ENCODE assay signal across 8 mouse cellular contexts in the genomic region with DNA sequence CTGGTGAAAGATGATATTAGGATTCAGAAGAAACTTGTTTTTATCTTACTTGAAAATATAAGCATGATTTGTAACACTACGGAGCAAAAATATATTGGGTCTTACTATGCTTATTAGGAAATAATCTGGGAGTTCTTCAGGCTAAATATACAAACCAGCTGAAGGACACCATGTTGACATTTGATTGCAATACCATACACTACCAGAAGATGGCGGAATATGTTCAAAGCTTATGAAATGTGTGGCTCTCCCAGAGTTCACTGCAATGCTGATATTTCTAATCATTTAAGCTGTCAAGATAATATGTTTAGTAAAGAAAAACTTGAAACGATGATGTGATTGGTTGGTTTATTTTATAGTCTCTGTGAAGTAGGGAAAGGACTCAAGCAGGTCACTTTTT.
DNase-seq lines count a peak whose midpoint lies in the region; TF ChIP-seq lines count a peak whose summit lies in the region.

No protein-coding gene starts in this region.

- H3K36me3 ChIP-seq in kidney, adult 2 months (ENCODE audit: control insufficient read depth, insufficient read depth, low read length) = no peaks in the 10 kb centered on the region

- H3K27ac ChIP-seq in kidney, adult 2 months (ENCODE audit: insufficient read depth, low read depth, low read length) = no peak overlapping the region

- H3K4me1 ChIP-seq in kidney, adult 2 months (ENCODE audit: control insufficient read depth, insufficient read depth, low read length) = no peaks in the 10 kb centered on the region

- no peak overlapping the region for H3K4me3 ChIP-seq in kidney, adult 2 months (ENCODE audit: insufficient read depth, low read depth, low read length)

- peak; percentile 49 for DNase-seq in kidney, adult 2 months
- no peak for DNase-seq in kidney, postnatal 4 days
- DNase-seq in thymus, postnatal 14 days = peak; percentile 16
- DNase-seq in thymus, adult 18-20 months = no peak
- peak; percentile 60 for DNase-seq in embryo, embryonic 11 days
- DNase-seq in telencephalon, adult 2 months (ENCODE audit: low read depth, low spot score) = peak; percentile 18
- no peak for DNase-seq in spleen, postnatal 14 days (ENCODE audit: low spot score in 2 of 2)
- no peak for DNase-seq in kidney, postnatal 25 days

- 8% methylated on average over 3 of the region's 3 CpGs for whole genome bisulfite sequencing in kidney, adult 2 months

- TF ChIP-seq CTCF in kidney, adult 2 months (conservative IDR thresholded peaks at IDR 0.05; ENCODE audit: insufficient read depth, insufficient read length, low read depth, low read length) = peak; percentile 27

- no peaks in the 10 kb centered on the region for H3K27me3 ChIP-seq in kidney, adult 2 months (replicated peaks; ENCODE audit: control insufficient read depth, insufficient read depth, low read length)

- no peak for TF ChIP-seq POLR2A in kidney, adult 2 months (IDR thresholded peaks at IDR 0.05; ENCODE audit: low read depth, low read length)

Comparison
In these comparisons a context has a peak if more than half of its experiments do, and no peak if none do; other contexts are left out.
1. DNase-seq: peak in kidney, adult 2 months (single experiment), thymus, postnatal 14 days (single experiment), embryo, embryonic 11 days (single experiment) and telencephalon, adult 2 months (single experiment); none in kidney, postnatal 4 days (0 of 2), thymus, adult 18-20 months (0 of 2), spleen, postnatal 14 days (0 of 2) and kidney, postnatal 25 days (0 of 2).